Comparison of ENCODE assay signal across 8 mouse cellular contexts in the genomic region with DNA sequence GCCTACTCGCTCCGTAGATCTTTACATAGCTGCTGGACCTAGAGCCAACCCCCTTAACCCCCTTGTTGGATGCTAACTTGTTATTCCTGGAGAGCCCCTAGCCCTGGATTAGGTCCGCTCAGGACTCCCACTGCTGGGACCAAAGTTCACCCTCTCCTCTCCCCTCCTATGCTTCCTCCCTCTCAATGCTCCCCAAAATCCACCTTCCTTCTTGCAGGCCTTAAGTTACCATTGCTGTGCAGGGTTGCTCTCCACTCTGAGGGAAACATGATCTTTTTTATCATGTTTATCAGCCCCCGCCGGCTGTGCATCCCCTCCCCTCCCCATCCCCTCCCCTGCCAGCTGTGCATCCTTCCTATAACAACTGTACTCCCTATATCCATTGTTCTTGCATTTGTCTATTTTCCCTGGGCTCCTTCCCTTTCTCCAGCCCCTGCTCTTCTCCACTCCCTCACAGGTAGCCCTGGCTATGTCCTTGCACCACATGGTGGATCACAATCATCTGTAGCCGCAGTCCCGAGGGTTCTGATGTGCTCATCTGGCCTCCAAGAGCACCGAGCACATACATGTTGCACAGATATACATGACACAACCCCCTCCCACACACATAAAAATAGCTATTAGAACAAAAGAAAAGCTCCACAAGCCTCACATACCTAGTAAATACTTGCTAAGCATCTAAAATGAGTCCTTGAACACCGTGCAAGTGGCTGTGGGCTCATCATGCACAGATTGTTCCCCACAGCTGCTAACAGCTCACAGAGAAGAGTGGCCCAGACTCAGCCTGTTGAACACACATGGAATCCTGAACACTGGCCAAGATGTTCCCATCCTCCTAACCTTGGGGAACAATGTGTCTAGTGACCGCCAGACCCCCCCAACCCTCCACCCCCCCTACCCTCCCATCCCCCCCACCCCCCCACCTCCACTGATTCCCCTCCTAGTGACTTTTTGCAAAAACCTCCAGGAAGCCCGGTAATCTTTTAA. TPM values are rescaled to one million over a fixed set of nuclear protein-coding genes. Genes with fewer than 3 reads are reported as not detected.
DNase-seq lines count a peak whose midpoint lies in the region; ATAC-seq lines count a peak whose summit lies in the region.

No protein-coding gene starts in this region.

- WGBS in heart, embryonic 14.5 days: 22% methylated on average over 11 of the region's 11 CpGs
- WGBS in embryonic facial prominence, embryonic 10.5 days: 36% methylated on average over 11 of the region's 11 CpGs
- 33% methylated on average over 11 of the region's 11 CpGs for WGBS in limb, embryonic 13.5 days
- WGBS in neural tube, embryonic 12.5 days: 29% methylated on average over 11 of the region's 11 CpGs

- no peaks in the 10 kb centered on the region for H3K27me3 ChIP-seq in heart, embryonic 14.5 days (ENCODE audit: control insufficient read depth, insufficient read depth, low read length)
- H3K27me3 ChIP-seq in embryonic facial prominence, embryonic 10.5 days (replicated peaks; ENCODE audit: low read depth, poor library complexity, severe bottlenecking): no peaks in the 10 kb centered on the region
- no peaks in the 10 kb centered on the region for H3K27me3 ChIP-seq in limb, embryonic 13.5 days
- H3K27me3 ChIP-seq in neural tube, embryonic 12.5 days (replicated peaks): no peaks in the 10 kb centered on the region

- peak overlapping the region; percentile 69 for H3K9ac ChIP-seq in heart, embryonic 14.5 days (ENCODE audit: low read length)
- peak overlapping the region; percentile 51 for H3K9ac ChIP-seq in limb, embryonic 13.5 days
- peak overlapping the region; percentile 38; the same call in 1 of the 2 replicates for H3K9ac ChIP-seq in neural tube, embryonic 12.5 days

- peak overlapping the region; percentile 5 to 70; a peak in 3 of 4 replicates for H3K4me3 ChIP-seq in heart, embryonic 14.5 days (ENCODE audit: control insufficient read depth in 1 of 2, insufficient read depth in 1 of 2, low read depth in 1 of 2, low read length in 2 of 2)
- peak overlapping the region; percentile 33 for H3K4me3 ChIP-seq in embryonic facial prominence, embryonic 10.5 days
- peak overlapping the region; percentile 27 for H3K4me3 ChIP-seq in limb, embryonic 13.5 days
- no peak overlapping the region for H3K4me3 ChIP-seq in neural tube, embryonic 12.5 days

- H3K4me2 ChIP-seq in heart, embryonic 14.5 days (ENCODE audit: low read length): peak overlapping the region; percentile 77
- H3K4me2 ChIP-seq in limb, embryonic 13.5 days (replicated peaks): peak overlapping the region; percentile 65
- H3K4me2 ChIP-seq in neural tube, embryonic 12.5 days (replicated peaks): peak overlapping the region; percentile 54

- intact Hi-C loops in heart, postnatal 14 days (cut with DNase I): no loop called here

- no peak for DNase-seq in heart, postnatal 14 days
- peak; percentile 44 for DNase-seq in embryonic facial prominence, embryonic 10.5 days (ENCODE audit: low spot score)
- no peak for DNase-seq in thymus, postnatal 25 days
- no peak for DNase-seq in adrenal gland, adult (ENCODE audit: inconsistent age in 2 of 2, low spot score in 1 of 2)
- no peak for DNase-seq in adrenal gland, adult 2 months

- H3K4me1 ChIP-seq in heart, embryonic 14.5 days (ENCODE audit: control insufficient read depth in 2 of 2, insufficient read depth in 2 of 2, low read length in 2 of 2): peaks cover 17 to 32% of the 10 kb centered on the region in 2 experiments
- H3K4me1 ChIP-seq in embryonic facial prominence, embryonic 10.5 days: peaks cover 52% of the 10 kb centered on the region
- H3K4me1 ChIP-seq in limb, embryonic 13.5 days: peaks cover 40% of the 10 kb centered on the region
- peaks cover 22% of the 10 kb centered on the region for H3K4me1 ChIP-seq in neural tube, embryonic 12.5 days

- H3K36me3 ChIP-seq in heart, embryonic 14.5 days (ENCODE audit: control insufficient read depth, insufficient read depth, low read length): peaks cover 26% of the 10 kb centered on the region
- H3K36me3 ChIP-seq in embryonic facial prominence, embryonic 10.5 days (replicated peaks): peaks cover 8% of the 10 kb centered on the region
- H3K36me3 ChIP-seq in limb, embryonic 13.5 days: no peaks in the 10 kb centered on the region
- 0 out of 2 replicates have a peak, but pooled peaks cover 3% of the 10 kb centered on the region for H3K36me3 ChIP-seq in neural tube, embryonic 12.5 days

- no peaks in the 10 kb centered on the region for H3K9me3 ChIP-seq in heart, embryonic 14.5 days (ENCODE audit: control insufficient read depth, low read length)
- H3K9me3 ChIP-seq in embryonic facial prominence, embryonic 10.5 days: no peaks in the 10 kb centered on the region
- H3K9me3 ChIP-seq in limb, embryonic 13.5 days: no peaks in the 10 kb centered on the region
- no peaks in the 10 kb centered on the region for H3K9me3 ChIP-seq in neural tube, embryonic 12.5 days

- peak overlapping the region; percentile 90 to 91 for H3K27ac ChIP-seq in heart, embryonic 14.5 days (replicated peaks in 1 of 2; ENCODE audit: control insufficient read depth in 1 of 2, insufficient read depth in 1 of 2, low read depth in 2 of 2, low read length in 2 of 2)
- peak overlapping the region; percentile 84 for H3K27ac ChIP-seq in embryonic facial prominence, embryonic 10.5 days (replicated peaks)
- peak overlapping the region; percentile 75; the same call in 1 of the 2 replicates for H3K27ac ChIP-seq in limb, embryonic 13.5 days
- H3K27ac ChIP-seq in neural tube, embryonic 12.5 days: no peak overlapping the region

- ATAC-seq in heart, embryonic 14.5 days (ENCODE audit: insufficient number of reproducible peaks, insufficient read depth, low FRiP score, low read depth): no peak
- ATAC-seq in limb, embryonic 13.5 days (ENCODE audit: low FRiP score, low read depth): peak; percentile 12; the same call in 1 of the 2 replicates
- no peak for ATAC-seq in neural tube, embryonic 12.5 days (ENCODE audit: low FRiP score, low read depth)

RNA-seq across cellular contexts. Expression of gene BC028528, which starts 0.6 kb away (rescaled TPM):
- polyA plus RNA-seq in heart, embryonic 14.5 days (2014; fragmentation: Nextera tagmentation; extraction: Ambion mirVana): 45.1 and 51.7 TPM in 2 replicates
- total RNA-seq in heart, postnatal 14 days (2021): 10 to 100 TPM; 24.0 to 24.6 TPM
- polyA plus RNA-seq in embryonic facial prominence, embryonic 10.5 days (2016; fragmentation: Nextera tagmentation; extraction: Ambion mirVana): 7.6 and 10.2 TPM in 2 replicates
- polyA plus RNA-seq in limb, embryonic 13.5 days (2015; fragmentation: Nextera tagmentation; extraction: Ambion mirVana): 14.5 and 16.1 TPM in 2 replicates
- polyA plus RNA-seq in neural tube, embryonic 12.5 days (2016; fragmentation: Nextera tagmentation; extraction: Ambion mirVana): 13.1 and 13.5 TPM in 2 replicates
- total RNA-seq in adrenal gland, adult 2 months (2021): 10 to 100 TPM; 13.0 to 15.2 TPM
- polyA plus RNA-seq in adrenal gland, adult 2 months (2012; rRNA removed): 1.8 TPM in 2 replicates

RNA-seq across cellular contexts. Expression of gene Aph1a, which starts 1.4 kb away (rescaled TPM):
- polyA plus RNA-seq in heart, embryonic 14.5 days (2014; fragmentation: Nextera tagmentation; extraction: Ambion mirVana): 38.4 and 48.0 TPM in 2 replicates
- total RNA-seq in heart, postnatal 14 days (2021): 100 to 1,000 TPM; 113 to 114 TPM
- 33.4 and 36.1 TPM in 2 replicates for polyA plus RNA-seq in embryonic facial prominence, embryonic 10.5 days (2016; fragmentation: Nextera tagmentation; extraction: Ambion mirVana)
- polyA plus RNA-seq in limb, embryonic 13.5 days (2015; fragmentation: Nextera tagmentation; extraction: Ambion mirVana): 30.2 and 30.9 TPM in 2 replicates
- 26.9 and 36.5 TPM in 2 replicates for polyA plus RNA-seq in neural tube, embryonic 12.5 days (2016; fragmentation: Nextera tagmentation; extraction: Ambion mirVana)
- 100 to 1,000 TPM in 1 of 2 experiments, 10 to 100 TPM in 1; 76.0 to 135 TPM for total RNA-seq in adrenal gland, adult 2 months (2021)
- polyA plus RNA-seq in adrenal gland, adult 2 months (2012; rRNA removed): 789 and 930 TPM in 2 replicates

RNA-seq across cellular contexts. Expression of gene Ciart, which starts 10.3 kb away (rescaled TPM):
- polyA plus RNA-seq in heart, embryonic 14.5 days (2014; fragmentation: Nextera tagmentation; extraction: Ambion mirVana): 3.1 and 3.9 TPM in 2 replicates
- 1 to 10 TPM; 2.8 to 3.0 TPM for total RNA-seq in heart, postnatal 14 days (2021)
- polyA plus RNA-seq in embryonic facial prominence, embryonic 10.5 days (2016; fragmentation: Nextera tagmentation; extraction: Ambion mirVana): 11.5 and 13.4 TPM in 2 replicates
- 9.7 and 10.2 TPM in 2 replicates for polyA plus RNA-seq in limb, embryonic 13.5 days (2015; fragmentation: Nextera tagmentation; extraction: Ambion mirVana)
- 4.7 and 4.8 TPM in 2 replicates for polyA plus RNA-seq in neural tube, embryonic 12.5 days (2016; fragmentation: Nextera tagmentation; extraction: Ambion mirVana)
- 1 to 10 TPM; 1.6 to 1.9 TPM for total RNA-seq in adrenal gland, adult 2 months (2021)
- polyA plus RNA-seq in adrenal gland, adult 2 months (2012; rRNA removed): 2.4 and 4.0 TPM in 2 replicates

RNA-seq across cellular contexts. Expression of gene Car14, which starts 12.1 kb away (rescaled TPM):
- 45.5 and 49.7 TPM in 2 replicates for polyA plus RNA-seq in heart, embryonic 14.5 days (2014; fragmentation: Nextera tagmentation; extraction: Ambion mirVana)
- 100 to 1,000 TPM; 153 to 157 TPM for total RNA-seq in heart, postnatal 14 days (2021)
- polyA plus RNA-seq in embryonic facial prominence, embryonic 10.5 days (2016; fragmentation: Nextera tagmentation; extraction: Ambion mirVana): 120 and 133 TPM in 2 replicates
- 36.8 and 37.0 TPM in 2 replicates for polyA plus RNA-seq in limb, embryonic 13.5 days (2015; fragmentation: Nextera tagmentation; extraction: Ambion mirVana)
- 8.6 and 9.3 TPM in 2 replicates for polyA plus RNA-seq in neural tube, embryonic 12.5 days (2016; fragmentation: Nextera tagmentation; extraction: Ambion mirVana)
- total RNA-seq in adrenal gland, adult 2 months (2021): 1 to 10 TPM; 1.7 to 7.3 TPM
- 1.0 and 1.2 TPM in 2 replicates for polyA plus RNA-seq in adrenal gland, adult 2 months (2012; rRNA removed)

RNA-seq across cellular contexts. Expression of gene Mrps21, which starts 21.0 kb away (rescaled TPM):
- polyA plus RNA-seq in heart, embryonic 14.5 days (2014; fragmentation: Nextera tagmentation; extraction: Ambion mirVana): 415 and 468 TPM in 2 replicates
- 100 to 1,000 TPM; 275 to 290 TPM for total RNA-seq in heart, postnatal 14 days (2021)
- polyA plus RNA-seq in embryonic facial prominence, embryonic 10.5 days (2016; fragmentation: Nextera tagmentation; extraction: Ambion mirVana): 374 and 377 TPM in 2 replicates
- 311 and 318 TPM in 2 replicates for polyA plus RNA-seq in limb, embryonic 13.5 days (2015; fragmentation: Nextera tagmentation; extraction: Ambion mirVana)
- polyA plus RNA-seq in neural tube, embryonic 12.5 days (2016; fragmentation: Nextera tagmentation; extraction: Ambion mirVana): 345 and 349 TPM in 2 replicates
- total RNA-seq in adrenal gland, adult 2 months (2021): 100 to 1,000 TPM; 309 to 364 TPM
- polyA plus RNA-seq in adrenal gland, adult 2 months (2012; rRNA removed): 12.3 and 13.0 TPM in 2 replicates

Comparison
In these comparisons a context has a peak if more than half of its experiments do, and no peak if none do; other contexts are left out.
1. RNA of gene Aph1a, which starts 1.4 kb away (polyA plus RNA-seq): 789 to 930 TPM in adrenal gland, adult 2 months; 38.4 to 48.0 TPM in heart, embryonic 14.5 days, 33.4 to 36.1 TPM in embryonic facial prominence, embryonic 10.5 days, 30.2 to 30.9 TPM in limb, embryonic 13.5 days and 26.9 to 36.5 TPM in neural tube, embryonic 12.5 days; every median in the first group is over 10 times any median in the second.
2. Peak in every context shown above with its lines, with median percentiles within 50 percentile points of each other: H3K4me2 ChIP-seq and H3K9ac ChIP-seq.